Mouse (Mus musculus) layer of hippocampus, postnatal 10 days (tissue): ENCODE measurements at regions not wholly inside any gene's neighbourhood (a gene's known extent, or its start where the extent isn't known, plus 50 kb on each side); places are given as distances from the start of the nearest gene placed in this dataset.

Experiments used
- DNase-seq, 2 experiments: peaks; one replicate each; pipeline ENCODE4 v3.0.0; 2021; ENCODE audit warnings: low spot score in 2 of 2

DNA sequence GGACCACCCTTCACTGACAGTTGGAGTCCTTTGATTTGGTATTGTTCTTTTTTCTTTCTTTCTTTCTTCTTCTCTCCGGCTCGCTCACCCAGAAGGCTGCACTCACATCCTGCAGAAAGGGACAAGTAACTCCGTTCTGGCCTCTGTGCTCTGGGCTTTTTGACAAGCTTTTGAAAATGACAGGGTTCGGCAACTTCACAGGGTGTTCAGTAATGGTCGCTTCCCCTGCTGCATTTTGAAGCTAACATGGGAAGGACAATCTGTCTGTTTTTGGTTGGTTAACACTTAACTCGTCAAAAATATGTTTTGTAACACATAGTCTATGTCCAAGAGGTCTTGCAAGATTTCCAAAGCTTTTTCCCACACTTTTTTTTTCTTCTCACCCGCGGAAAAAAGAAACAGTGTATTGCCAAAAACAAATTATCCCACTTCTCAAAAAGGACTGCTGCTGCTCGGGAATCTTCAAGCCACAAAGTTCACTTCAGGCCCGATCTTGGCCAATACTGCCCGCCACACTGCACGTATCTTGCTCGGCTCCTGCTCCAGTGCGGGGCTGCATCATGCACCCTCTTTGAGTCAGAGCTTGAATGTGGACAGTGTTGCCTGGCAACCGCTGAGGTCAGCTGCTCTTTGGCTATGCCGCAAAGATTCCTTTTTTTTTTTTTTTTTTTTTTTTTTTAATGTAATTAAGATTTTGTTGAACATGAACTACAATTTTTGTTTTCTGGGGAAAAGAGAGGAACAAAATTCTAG lies 209.4 kb upstream of the Inhba start:
- peak; percentile 7 to 23 for DNase-seq

DNA sequence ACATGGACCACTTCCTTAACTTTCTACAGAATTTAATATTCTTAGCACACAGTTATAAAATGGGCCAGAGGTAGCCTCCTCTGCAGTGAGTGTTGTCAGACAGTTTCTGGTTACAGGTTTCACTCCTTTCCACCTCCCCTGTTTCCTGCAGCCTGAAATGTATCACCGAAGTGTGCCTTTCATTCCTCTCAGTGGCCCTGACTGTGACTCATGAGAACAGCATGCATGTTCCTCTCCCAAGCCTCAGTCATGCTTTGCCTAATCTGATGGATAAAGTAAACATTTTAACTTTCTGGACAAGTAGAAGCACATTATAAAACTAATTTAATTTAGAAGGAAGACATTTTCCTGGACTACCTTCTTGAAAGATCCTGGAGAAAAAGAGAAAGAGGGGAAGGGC lies 207.7 kb upstream of the Inhba start:
- no peak for DNase-seq

DNA sequence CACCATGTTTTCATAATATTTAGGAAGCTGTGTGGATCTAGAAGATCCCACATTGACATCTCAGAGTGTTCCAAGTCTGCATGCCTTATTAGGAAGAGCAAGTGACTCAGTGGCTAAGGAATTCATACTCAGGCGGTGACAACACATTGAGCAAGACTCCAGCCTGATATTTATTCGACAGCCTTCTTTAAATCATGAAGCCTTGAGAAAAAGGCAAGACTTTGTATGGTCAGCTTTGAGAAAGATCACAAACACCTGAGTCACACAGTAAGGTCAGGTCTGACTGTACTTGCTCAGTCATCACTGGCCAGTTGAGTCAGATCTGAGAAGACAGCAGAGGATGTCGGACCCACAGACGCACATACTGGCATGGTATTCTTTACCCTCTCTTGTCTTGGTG lies 204.7 kb upstream of the Inhba start:
- no peak for DNase-seq

DNA sequence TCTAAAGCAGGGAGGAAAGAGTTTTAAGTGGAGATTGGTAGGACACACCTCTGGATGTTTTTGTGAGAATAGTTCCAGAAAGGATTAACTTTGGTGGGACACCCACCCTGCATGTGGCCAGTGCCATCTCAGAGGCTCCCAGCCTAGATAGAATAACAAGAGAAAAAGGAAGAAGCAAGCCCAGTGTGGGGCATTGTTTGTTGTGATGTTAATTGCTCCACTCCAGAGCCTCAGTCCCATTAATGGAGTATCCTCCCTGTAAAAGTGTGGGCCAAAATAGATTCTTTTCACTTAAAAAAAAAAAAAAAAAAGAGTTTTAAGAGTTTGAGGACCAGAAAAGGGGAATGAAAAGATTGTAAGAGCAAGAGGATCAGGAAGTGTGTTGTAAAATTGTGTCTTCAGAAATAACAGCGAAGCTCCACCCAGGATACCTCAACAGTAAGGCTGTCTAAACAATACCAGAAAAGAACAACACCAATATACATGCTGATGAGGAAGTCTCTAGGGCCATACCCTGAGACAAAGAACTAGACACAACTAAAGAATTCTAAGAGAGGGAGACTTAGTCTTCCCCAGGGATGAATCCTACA lies 189.3 kb upstream of the Inhba start:
- no peak for DNase-seq

DNA sequence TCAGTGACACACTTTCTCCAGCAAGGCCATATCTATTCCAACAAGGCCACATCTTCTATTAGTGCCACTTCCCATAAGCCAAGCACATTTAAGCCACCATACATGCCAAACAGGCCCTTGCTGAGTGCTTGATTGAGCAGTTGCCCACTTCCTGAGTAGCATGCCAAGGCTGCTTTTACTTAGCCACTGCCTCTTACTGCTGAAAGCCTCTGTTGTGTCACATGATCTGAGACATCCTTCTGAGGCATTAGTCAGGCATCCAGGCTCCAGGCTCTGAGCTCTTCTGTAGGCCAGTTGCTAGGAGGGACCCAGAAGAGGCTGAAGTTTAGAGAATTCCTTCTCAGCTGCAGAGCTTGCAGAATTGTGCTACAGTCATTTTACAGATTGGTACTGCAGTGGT lies 165.8 kb upstream of the Inhba start:
- DNase-seq, result no peak

DNA sequence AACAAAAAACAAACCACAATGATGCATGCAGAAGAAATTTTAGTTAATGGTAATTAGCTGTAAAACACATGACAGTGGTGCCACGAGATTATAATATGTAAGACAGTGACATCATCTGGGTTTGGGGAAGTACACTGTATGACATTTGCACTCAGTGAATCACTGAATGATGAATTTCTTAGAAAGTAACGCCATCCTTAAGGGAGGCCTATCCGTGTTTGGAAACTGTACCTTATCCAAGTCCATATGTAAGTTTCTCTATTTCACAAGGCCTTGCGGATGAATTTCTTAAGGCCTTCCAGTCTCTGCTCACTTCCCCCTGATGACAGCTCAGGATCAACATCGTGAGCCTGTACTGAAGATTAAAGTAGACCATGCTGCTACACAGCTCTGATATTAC lies 163.6 kb upstream of the Inhba start:
- no peak for DNase-seq

DNA sequence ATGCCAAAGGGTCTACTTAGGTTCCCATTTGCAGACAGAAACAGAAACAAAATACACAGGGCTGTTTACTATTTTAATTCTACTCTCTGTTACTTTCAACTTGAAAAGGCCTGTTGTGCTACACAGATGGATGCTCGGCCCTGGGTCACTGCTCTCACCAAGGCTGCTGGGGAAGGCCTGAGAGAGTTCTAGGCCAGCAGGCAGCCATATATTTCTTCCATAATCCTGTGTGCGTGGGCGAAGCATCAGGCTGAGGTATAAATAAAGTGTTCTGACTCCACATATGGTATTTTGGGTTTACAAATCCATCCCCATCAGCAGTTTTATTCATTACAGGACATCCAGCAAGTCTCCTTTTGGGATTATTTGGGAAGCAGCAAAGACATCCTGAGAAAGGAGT lies 162.5 kb upstream of the Inhba start:
- no peak for DNase-seq

DNA sequence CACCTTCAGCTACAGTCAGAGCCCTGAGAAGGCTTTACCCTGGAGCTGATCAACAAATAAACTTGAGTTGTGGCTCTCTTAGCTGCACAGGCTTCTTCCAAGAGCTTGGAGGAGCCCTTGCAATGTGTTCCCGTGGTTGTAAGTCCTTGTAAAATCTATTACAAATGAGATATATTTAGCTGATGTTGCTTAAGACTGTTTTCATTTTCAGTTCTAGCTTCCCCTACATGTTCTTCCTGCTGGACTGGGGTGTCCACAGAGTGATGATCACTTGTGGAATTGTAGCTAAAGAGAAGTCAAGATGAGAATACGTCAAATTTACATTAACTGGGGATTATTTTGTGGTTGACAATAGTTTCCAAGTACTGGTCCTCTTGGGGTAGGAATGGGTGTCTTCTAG lies 161.3 kb upstream of the Inhba start:
- no peak for DNase-seq

DNA sequence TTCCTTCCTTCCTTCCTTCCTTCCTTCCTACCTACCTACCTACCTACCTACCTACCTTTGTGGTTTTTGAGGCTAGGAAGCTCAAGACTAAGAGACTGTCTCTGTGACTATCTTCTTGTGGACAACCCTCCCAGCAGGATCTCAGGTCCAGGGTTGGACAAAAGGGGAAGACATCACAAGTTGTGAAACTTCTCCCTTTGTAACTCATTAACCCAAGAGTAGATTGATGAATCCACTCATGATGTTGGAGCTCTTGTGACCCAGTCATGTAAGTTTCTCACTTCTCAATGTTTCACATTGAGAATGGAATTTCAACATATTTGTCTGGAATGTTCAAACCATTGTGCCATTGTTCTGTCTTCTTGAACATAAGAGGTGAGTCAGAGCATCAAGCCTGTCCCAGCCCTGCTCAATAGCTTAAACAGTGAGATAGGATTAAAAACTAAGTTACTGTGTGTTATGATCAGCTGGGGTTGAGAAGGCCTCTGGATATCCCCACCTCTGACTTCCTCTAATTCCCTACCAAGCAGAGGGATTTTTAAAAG lies 158.6 kb upstream of the Inhba start:
- DNase-seq, result no peak

DNA sequence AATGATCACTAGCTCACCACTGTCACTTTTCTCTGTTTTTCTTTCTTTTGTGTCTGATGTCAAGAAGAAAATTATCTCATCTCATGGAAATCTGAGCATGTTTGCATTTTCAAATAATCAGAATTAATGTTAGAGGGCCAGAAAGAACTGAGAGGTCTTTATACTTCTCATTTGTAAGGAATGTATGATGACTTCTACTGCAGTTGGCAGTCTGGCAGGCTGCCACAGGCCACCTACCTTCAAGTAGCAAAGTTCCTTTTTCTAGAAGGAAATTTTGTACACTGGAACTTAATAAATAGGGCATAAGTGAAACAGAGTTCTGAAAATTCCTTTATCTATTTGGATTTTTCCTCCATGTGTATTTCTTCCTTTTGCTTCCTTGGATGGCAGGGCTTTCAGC lies 148.7 kb upstream of the Inhba start:
- no peak for DNase-seq

DNA sequence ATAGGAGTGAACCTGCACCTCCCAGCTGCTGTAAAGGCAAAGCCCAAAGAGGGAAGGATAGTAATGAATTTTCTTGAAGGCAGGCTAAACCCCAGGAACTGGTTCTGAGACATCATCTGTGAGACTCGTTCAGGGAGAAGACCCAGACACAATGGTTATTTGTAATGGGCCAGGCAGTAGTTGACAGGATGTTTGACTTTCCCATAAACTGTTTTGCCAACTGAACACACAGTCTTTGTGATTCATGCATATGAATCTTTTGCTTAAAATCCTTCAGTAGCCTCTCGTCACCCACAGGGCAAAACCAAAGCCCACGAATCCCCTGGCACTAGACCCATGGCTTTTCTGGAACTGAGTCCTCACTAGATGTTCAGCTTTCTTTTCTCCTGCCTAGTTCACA lies 148.3 kb upstream of the Inhba start:
- DNase-seq, result no peak

DNA sequence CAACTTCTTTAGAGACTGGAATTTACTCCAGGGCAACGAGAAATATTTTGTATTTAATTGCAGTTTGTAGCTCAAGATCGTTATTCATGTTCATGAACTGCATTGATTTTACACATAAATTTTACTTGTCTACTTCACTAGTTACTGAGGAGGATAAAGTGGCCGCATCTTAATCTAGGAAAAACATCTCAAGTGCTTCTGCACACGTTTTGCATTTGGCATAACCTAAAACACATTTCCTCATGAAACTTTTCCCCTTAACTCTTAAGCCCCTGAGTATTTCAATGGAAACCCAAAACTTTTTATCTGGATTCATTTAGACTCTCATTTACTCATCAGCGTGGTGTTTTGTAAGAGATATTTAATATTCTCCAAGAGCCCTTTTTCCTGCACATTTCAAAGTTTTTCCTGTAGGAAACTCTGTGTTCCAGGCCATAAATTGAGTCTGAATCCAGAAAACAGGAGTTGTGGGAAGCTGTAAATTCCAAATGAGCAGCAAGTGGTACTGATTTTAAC lies 144.5 kb upstream of the Inhba start:
- DNase-seq, result no peak

DNA sequence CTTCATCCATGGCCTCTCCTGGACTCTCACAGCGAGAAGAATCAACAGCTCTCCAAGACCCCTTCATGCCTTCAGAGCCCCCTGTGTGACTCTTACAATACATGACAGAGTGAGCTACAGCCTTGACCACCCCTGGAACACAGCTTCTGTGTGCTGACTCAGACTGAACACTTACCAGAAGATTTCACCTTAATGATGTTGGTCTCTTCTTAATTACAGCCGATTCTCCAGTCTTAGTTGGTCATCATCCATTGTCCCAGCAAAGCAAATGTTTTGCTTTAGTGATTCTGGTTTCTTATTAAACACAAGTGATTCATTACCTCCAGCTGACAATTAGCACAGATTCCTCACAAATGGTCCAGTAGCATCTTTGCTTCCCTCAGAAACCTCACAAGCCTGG lies 134.0 kb upstream of the Inhba start:
- no peak for DNase-seq

DNA sequence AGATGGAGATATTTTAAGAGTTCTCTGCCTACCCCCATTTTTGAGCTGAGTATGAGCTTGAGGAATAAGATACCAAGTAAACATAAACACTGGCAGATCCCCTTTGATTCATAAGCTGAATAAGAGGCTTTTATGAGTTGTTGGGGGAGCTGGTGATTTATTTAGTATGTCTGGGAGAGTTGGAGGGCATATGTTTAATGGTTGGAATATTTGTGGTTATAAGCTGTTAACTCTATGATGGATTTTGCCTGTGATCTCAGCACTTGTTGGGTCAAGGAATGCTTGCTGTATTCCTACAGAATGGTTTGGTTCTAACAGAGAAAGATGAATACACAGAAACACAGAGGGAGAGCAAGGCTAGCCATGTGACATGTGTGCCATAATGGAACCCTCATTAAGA lies 132.1 kb upstream of the Inhba start:
- DNase-seq, result no peak

DNA sequence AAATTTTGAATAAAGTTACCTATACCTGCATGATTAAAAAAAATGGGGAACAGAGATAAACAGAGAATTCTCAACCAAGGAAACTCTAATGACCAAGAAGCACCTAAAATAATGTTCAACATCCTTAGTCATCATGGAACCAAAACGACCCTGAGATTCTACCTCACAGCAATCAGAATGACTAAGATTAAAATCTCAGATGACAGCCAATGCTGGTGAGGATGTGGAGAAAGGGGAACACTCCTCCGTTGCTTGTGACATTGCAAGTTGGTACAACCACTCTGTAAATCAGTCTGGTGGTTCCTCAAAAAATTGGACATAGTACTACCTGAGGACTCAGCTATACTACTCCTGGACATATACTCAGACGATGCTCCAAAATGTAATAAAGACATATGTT lies 120.9 kb upstream of the Inhba start:
- DNase-seq, result no peak

DNA sequence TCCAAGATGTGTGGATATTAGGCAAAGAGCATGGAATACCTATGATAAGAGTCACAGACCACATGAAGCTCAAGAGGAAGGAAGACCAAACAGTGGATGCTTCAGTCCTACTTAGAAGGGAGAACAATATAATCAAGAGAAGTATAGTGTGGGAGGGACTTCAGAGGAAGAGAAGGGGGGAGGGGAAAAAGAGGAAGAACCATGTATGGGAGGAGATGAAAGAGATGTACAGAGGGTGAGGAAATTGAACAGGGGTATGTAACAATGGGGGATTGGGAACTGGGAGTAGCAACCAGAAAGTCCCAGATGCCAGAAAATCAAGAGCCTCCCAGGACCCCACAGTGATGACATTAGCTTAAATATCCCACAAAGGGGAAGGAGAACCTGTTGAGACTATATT lies 120.2 kb upstream of the Inhba start:
- DNase-seq, result no peak

DNA sequence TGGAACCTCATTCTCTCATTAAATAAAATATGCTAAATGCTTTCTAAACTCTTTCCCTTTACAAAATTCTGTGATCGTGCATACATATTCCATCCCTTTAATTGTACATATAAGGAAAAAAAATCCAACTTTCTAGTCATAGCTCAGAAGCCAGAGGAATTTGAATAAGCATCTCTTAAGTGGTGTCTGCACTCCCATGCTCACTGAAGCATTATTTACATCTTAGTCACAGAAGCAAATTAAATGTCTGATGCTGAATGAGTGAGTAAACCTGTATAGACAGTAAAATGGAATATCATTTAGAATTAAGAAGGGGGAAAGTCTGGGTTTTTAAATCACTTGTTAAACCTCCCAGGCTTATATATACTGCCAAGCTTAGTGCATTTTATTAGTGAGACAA lies 113.5 kb upstream of the Inhba start:
- DNase-seq, result no peak

DNA sequence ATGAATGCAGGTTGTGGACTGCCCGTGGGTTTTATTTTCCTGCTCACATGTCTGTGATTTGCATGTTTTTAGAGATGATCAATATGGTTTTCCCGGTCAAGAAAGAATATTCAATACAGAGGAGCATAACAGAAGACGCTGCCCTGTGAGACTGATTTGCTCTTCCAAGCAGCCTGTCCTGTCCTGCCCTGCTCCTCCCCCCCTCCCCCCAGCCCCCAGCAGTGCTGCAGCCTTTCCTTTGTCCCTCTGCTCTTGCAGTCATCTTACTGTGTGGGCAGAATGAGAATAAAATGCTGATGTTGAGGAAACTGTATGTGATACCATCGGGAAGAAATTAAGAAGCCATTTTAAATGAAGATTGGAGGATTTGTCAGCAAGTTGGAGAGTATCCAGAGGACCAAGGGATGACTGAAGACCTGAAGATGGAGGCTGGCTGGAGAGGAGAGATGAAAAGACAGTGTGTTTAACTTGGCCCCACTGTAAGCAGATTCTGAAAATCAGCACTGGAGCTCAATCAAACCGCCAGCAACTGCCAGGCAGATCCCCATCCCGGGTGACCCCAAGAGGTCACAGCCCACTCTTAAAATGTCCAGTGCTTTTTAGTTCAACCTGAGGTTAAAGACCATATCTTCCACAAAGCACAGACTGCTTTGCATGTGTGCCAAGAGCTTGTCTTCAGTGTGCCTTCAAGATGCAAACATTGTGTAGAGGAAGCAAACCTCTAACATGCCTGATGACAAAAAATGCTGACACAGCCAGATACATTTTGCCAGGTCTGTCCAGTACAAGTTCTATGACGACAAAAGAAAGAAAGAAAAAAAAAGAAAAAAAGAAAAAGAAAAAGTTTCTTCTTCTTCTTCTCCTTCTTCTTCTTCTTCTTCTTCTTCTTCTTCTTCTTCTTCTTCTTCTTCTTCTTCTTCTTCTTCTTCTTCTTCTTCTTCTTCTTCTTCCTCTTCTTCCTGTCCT lies 109.7 kb upstream of the Inhba start:
- no peak for DNase-seq

DNA sequence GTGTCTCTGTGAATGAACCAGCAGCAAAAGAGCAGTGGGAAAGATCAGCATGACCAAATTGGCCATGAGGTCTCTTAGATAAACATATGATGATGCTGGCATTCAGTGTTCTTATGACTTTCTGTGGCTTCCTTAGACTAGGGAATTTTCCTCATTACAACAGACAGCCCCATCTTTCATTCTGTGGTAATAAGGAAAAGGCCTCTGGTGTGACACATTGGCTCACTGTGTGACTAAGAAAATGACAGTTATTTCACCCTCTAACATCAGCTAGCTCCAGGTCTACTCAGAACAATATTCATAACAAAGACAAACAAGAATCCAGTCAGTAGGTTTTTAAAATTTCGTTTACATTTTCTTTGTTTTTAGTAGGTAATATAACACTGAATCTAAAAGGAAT lies 103.8 kb upstream of the Inhba start:
- no peak for DNase-seq

DNA sequence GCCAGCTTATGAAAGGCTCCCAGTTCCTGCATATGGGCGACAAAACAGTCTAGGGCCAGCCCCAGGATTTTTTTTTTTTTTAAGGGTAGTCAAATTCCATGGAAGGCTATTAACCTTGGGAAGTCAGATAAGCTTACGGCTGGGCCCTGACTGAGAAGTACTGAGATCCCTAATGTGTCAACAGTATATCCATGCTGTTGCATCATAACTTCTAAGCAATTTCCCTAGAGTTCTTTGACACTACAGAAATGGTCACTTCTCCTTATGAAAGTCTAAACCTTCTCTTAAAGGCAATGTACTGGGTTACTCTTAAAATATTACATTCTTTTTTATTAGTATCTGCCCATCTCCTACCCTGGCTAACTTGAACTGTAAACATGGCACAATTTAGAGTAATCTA lies 101.1 kb upstream of the Inhba start:
- no peak for DNase-seq

DNA sequence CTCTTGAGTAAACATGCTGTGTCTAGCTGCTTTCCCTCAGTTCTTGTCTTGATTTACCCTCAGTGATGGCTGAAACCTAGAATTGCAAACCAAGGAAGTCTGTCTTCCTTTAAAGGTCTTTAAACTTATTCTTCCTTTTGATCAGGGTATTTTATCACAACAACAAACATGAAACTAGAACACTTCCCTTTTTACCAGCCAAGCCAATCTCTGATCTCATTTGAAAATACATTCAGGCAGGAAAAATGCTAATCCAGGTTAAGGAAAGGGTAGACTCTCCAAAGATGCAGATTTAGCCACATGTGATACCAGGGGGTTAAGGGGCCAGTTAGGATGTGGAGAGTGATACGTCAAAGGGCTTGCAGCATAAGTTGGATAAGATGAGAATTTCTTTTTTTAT lies 100.4 kb upstream of the Inhba start:
- DNase-seq, result no peak

DNA sequence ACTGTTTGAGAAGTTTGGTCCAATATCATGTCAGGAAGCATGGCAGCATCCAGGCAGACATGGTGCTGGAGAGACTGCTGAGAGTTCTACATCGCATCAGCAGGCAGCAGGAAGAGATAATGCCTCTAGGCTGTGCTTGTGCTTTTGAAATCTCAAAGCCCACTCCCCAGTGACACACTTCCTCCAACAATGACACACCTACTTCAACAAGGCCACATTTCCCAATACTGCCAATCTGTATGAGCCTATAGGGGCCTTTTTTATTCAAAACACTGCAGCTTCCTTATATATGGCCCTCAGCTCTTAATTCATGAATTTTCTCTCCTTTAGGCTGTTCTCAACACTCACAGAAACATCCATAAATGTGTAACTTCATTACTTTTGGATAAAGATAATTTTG lies 97.4 kb upstream of the Inhba start:
- no peak for DNase-seq
